Mouse (Mus musculus): ENCODE measurements around the gene Eif4enif1.

Gene Eif4enif1

GRCm38 (mm10) chr11:3278351-3278750 lies 76.2 kb downstream of the Eif4enif1 start:
- DNase-seq: no peak

GRCm38 (mm10) chr11:3279729-3280128 lies 77.5 kb downstream of the Eif4enif1 start:
- DNase-seq: no peak

GRCm38 (mm10) chr11:3282887-3283286 lies 80.7 kb downstream of the Eif4enif1 start:
- DNase-seq: no peak

GRCm38 (mm10) chr11:3283645-3284044 lies 81.5 kb downstream of the Eif4enif1 start:
- DNase-seq: no peak

GRCm38 (mm10) chr11:3285940-3286339 lies 83.7 kb downstream of the Eif4enif1 start:
- DNase-seq: no peak

- no peak for DNase-seq
Measured at GRCm38 (mm10) chr11:3287131-3287530, 84.9 kb downstream of the Eif4enif1 start.

GRCm38 (mm10) chr11:3287921-3288320 lies 85.7 kb downstream of the Eif4enif1 start:
- DNase-seq: no peak

- DNase-seq: peak; percentile 46
Measured at GRCm38 (mm10) chr11:3288521-3289301, 86.5 kb downstream of the Eif4enif1 start, which contains the start of gene Patz1. TSS of gene Patz1 (plus strand) at chr11:3288874.

- peak; percentile 91 for DNase-seq
Measured at GRCm38 (mm10) chr11:3289302-3289802, 87.2 kb downstream of the Eif4enif1 start.

GRCm38 (mm10) chr11:3289803-3290639 lies 87.8 kb downstream of the Eif4enif1 start:
- DNase-seq: peak; percentile 92

GRCm38 (mm10) chr11:3290640-3291310 lies 88.6 kb downstream of the Eif4enif1 start:
- peak; percentile 76 for DNase-seq

GRCm38 (mm10) chr11:3291311-3292061 lies 89.3 kb downstream of the Eif4enif1 start:
- peak; percentile 55 for DNase-seq

- DNase-seq: peak; percentile 87
Measured at GRCm38 (mm10) chr11:3292062-3292421, 89.8 kb downstream of the Eif4enif1 start.

GRCm38 (mm10) chr11:3292711-3293249 lies 90.6 kb downstream of the Eif4enif1 start:
- peak; percentile 50 for DNase-seq

- DNase-seq: peak; percentile 27
Measured at GRCm38 (mm10) chr11:3293361-3293760, 91.2 kb downstream of the Eif4enif1 start.
